Mouse (Mus musculus) brown adipose tissue, adult 24 weeks (tissue): ENCODE measurements around the gene Lrrc17. TPM values are rescaled to one million over a fixed set of nuclear protein-coding genes. Genes with fewer than 3 reads are reported as not detected.
"Not testable (repeated sequence)": the region's sequence is repeated elsewhere in the genome, so short reads cannot be mapped to it uniquely, and the experiment has no call there.

Source experiments
- H3K27ac ChIP-seq: fragments of 200-500 bp; replicated peaks from 2 replicates; pipeline ENCODE4 v1.5.1; 2012; ENCODE audit warnings: low read depth, mild to moderate bottlenecking, low read length
- H3K4me1 ChIP-seq: fragments of 200-500 bp; 2 replicates; pipeline ENCODE4 v1.6.1; 2012; ENCODE audit warnings: low read length, mixed read lengths; ENCODE audit not compliant: control insufficient read depth, insufficient read depth, insufficient read length
- H3K4me3 ChIP-seq: fragments of 200-500 bp; 2 replicates; pipeline ENCODE4 v1.5.1; 2012; ENCODE audit warnings: low read depth, mild to moderate bottlenecking, low read length, moderate library complexity; ENCODE audit not compliant: insufficient read depth
- polyA plus RNA-seq: library from polyadenylated mRNA; stranded (reverse); fragments of >200 nt; gene quantifications from 2 replicates; pipeline ENCODE4 v1.2.4, GENCODE M21; 2012; ENCODE audit not compliant: missing spikeins, insufficient read depth, insufficient read length

The Lrrc17 gene
- polyA plus RNA-seq, 1 experiment, result 2.4 TPM

GRCm38 (mm10) chr5:21610996-21611395 lies 67.6 kb downstream of the Lrrc17 start:
- no peak overlapping the region for H3K4me3 ChIP-seq
- no peak overlapping the region for H3K27ac ChIP-seq
- no peaks in the 10 kb centered on the region for H3K4me1 ChIP-seq

GRCm38 (mm10) chr5:21614299-21614698 lies 70.9 kb downstream of the Lrrc17 start:
- H3K27ac ChIP-seq, H3K4me1 ChIP-seq, H3K4me3 ChIP-seq: not testable (repeated sequence)

- Histone ChIP-seq H3K27ac (no peak overlapping the region), H3K4me3 (no peak overlapping the region), H3K4me1 (no peaks in the 10 kb centered on the region)
These were observed 73.2 kb downstream of the Lrrc17 start for GRCm38 (mm10) chr5:21616450-21617009.

Other genes starting within 250 kb of the Lrrc17 start
- gene Fgl2, start 170.9 kb upstream of the Lrrc17 start, polyA plus RNA-seq, result 6.6 and 7.6 TPM in 2 replicates
- not detected in 2 replicates for gene Ccdc146, start 118.9 kb upstream of the Lrrc17 start, polyA plus RNA-seq
- 7.8 and 8.3 TPM in 2 replicates for gene Fam185a, start 118.6 kb upstream of the Lrrc17 start, polyA plus RNA-seq
- gene Fbxl13, start 102.1 kb downstream of the Lrrc17 start, polyA plus RNA-seq, result not detected in 2 replicates
- gene Armc10, start 102.3 kb downstream of the Lrrc17 start, polyA plus RNA-seq, result 7.4 and 11.3 TPM in 2 replicates
- 9.0 and 12.9 TPM in 2 replicates for gene Napepld, start 157.8 kb downstream of the Lrrc17 start, polyA plus RNA-seq
- 426 and 475 TPM in 2 replicates for gene Pmpcb, start 193.6 kb downstream of the Lrrc17 start, polyA plus RNA-seq
- gene Dnajc2, start 241.7 kb downstream of the Lrrc17 start, polyA plus RNA-seq, result 16.8 and 19.9 TPM in 2 replicates
- 83.9 and 86.9 TPM in 2 replicates for gene Psmc2, start 241.7 kb downstream of the Lrrc17 start, polyA plus RNA-seq